Mouse (Mus musculus): ENCODE results near the gene Mlec.

DNA sequence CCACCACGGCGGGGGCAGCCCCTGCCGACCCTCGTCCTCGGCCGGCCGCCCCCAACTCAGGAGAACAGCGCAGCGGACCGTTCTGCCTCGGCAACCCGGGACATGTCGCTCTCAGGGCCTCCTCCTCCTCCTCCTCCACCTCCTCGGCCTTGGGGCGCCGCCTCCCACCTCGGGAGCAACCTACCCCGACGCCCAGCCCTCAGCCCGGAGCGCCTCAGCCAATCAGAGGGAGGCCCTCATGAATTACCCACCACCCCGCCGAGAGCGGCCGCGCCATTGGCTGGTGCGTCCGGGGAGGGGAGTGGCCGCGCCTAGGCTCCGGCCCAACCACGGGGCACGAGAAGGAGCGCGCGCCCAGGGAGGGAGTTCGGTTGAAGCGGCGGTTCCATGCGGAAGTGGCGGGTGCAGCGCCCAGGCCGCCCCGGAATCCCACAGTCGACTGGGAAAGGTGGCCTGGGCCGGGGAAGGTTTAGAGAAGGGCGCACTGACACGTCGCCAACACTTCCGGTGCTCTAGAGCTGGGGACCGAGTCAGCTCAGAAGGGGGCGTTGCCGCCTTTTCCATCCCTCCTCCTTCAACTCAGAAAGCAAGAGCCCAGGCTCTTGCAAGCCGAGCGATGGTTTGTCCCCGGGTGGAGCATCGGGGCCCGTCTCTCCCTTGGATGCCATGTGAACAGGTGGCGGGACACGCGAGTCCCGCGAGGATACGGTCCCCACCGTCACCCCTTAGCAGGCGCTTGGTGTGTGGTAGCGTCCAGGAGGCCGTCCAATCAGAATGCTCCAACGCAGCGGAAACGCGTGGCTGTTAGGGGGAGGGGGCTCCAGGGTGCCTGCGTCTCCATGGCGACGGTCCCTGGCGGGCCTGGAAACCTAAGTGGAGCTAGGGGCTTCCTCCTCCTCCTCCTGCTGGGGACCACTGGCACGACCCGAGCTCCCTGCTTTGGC is at the start of gene Mlec:
- TF ChIP-seq CTCF (IDR thresholded peaks at IDR 0.05; ENCODE audit: low read depth, low read length), result no peak
- peak; percentile 93 for TF ChIP-seq POLR2A (IDR thresholded peaks at IDR 0.05; ENCODE audit: extremely low read depth, insufficient read depth, low read length)

Data from liver, adult 2 months (tissue).